Mouse (Mus musculus) midbrain, embryonic 14.5 days (tissue): Measurements from ENCODE around the gene Ndfip2. TPM values are rescaled to one million over a fixed set of nuclear protein-coding genes. Genes with fewer than 3 reads are reported as not detected.
A peak's percentile ranks its signal among the peaks of the same experiment; 100 is the strongest.

Experiments
- ATAC-seq: fragments of 200-750 bp; cut with Nextera tagmentation; 2 replicates; pipeline ENCODE4 v1.8.0; 2017; ENCODE audit warnings: moderate number of reproducible peaks, moderate library complexity; ENCODE audit not compliant: low FRiP score, low TSS enrichment
- DNase-seq: peaks from one replicate; pipeline ENCODE4 v3.0.0-alpha.2; 2015
- H3K27ac ChIP-seq: fragments of 300-500 bp; sonication (generic); replicated peaks from 2 replicates; pipeline ENCODE4 v1.5.1; 2014; ENCODE audit warnings: mild to moderate bottlenecking, low read depth, low read length, moderate library complexity
- H3K27me3 ChIP-seq: fragments of 300-500 bp; sonication (generic); 2 replicates; pipeline ENCODE4 v1.6.1; 2014; ENCODE audit warnings: low read length, control low read depth, mixed read lengths; ENCODE audit not compliant: control insufficient read depth, insufficient read depth
- H3K36me3 ChIP-seq: fragments of 300-500 bp; sonication (generic); 2 replicates; pipeline ENCODE4 v1.6.1; 2014; ENCODE audit warnings: low read length, control low read depth; ENCODE audit not compliant: control insufficient read depth, insufficient read depth
- H3K4me1 ChIP-seq: fragments of 300-500 bp; sonication (generic); 2 replicates; pipeline ENCODE4 v1.6.1; 2014; ENCODE audit warnings: mild to moderate bottlenecking, antibody characterized with exemption, low read length, control low read depth; ENCODE audit not compliant: control insufficient read depth, insufficient read depth
- H3K4me2 ChIP-seq: fragments of 300-500 bp; sonication (generic); 2 replicates; pipeline ENCODE4 v1.6.1; 2014; ENCODE audit warnings: mild to moderate bottlenecking, low read length, moderate library complexity
- H3K4me3 ChIP-seq: fragments of 300-500 bp; sonication (generic); replicated peaks from 2 replicates; pipeline ENCODE4 v1.5.1; 2014; ENCODE audit warnings: low read depth, low read length
- H3K9ac ChIP-seq: fragments of 300-500 bp; sonication (generic); replicated peaks from 2 replicates; pipeline ENCODE4 v1.6.1; 2014; ENCODE audit warnings: mild to moderate bottlenecking, low read length, moderate library complexity
- H3K9me3 ChIP-seq: fragments of 300-500 bp; sonication (generic); 2 replicates; pipeline ENCODE4 v1.6.1; 2016; ENCODE audit warnings: low read length, control low read depth, mixed read lengths; ENCODE audit not compliant: control insufficient read depth
- WGBS: fragments of 180-500 bp; shearing (Covaris S2); extraction: QIAGEN DNeasy Blood & Tissue Kit; methylation state at CpG from one replicate; pipeline ENCODE4 v1.1.7; 2014; 5-methylcytosine and 5-hydroxymethylcytosine counted together
- polyA plus RNA-seq: library from polyadenylated mRNA; unstranded; fragments of >200 nt; fragmentation: Nextera tagmentation; extraction: Ambion mirVana; gene quantifications from 2 replicates; pipeline ENCODE4 v1.2.1, GENCODE M21; 2014

Ndfip2 gene
- polyA plus RNA-seq, 1 experiment from 2014 or later, result 128 TPM

GRCm38 (mm10) chr14:105321712-105322111 is 63.3 kb downstream of the Ndfip2 start:
- Histone ChIP-seq H3K27ac (no peak overlapping the region), H3K9me3 (no peaks in the 10 kb centered on the region), H3K4me1 (no peaks in the 10 kb centered on the region), H3K36me3 (0 out of 2 replicates have a peak, but pooled peaks cover 3% of the 10 kb centered on the region), H3K9ac (no peak overlapping the region), H3K4me2 (no peak overlapping the region), H3K4me3 (no peak overlapping the region), H3K27me3 (no peaks in the 10 kb centered on the region)
- no peak for ATAC-seq
- no peak for DNase-seq
- WGBS, result 88% methylated on average over 3 of the region's 3 CpGs

GRCm38 (mm10) chr14:105322829-105323228 is 64.5 kb downstream of the Ndfip2 start:
- Histone ChIP-seq H3K9ac (no peak overlapping the region), H3K27me3 (no peaks in the 10 kb centered on the region), H3K4me2 (no peak overlapping the region), H3K9me3 (no peaks in the 10 kb centered on the region), H3K4me3 (no peak overlapping the region), H3K27ac (no peak overlapping the region), H3K4me1 (no peaks in the 10 kb centered on the region), H3K36me3 (0 out of 2 replicates have a peak, but pooled peaks cover 3% of the 10 kb centered on the region)
- DNase-seq (no peak), ATAC-seq (no peak)
- WGBS, result 73% methylated on average over 5 of the region's 5 CpGs

- Histone ChIP-seq H3K9me3 (no peaks in the 10 kb centered on the region), H3K27me3 (no peaks in the 10 kb centered on the region), H3K4me1 (0 out of 2 replicates have a peak, but pooled peaks cover 5% of the 10 kb centered on the region), H3K4me2 (no peak overlapping the region), H3K36me3 (0 out of 2 replicates have a peak, but pooled peaks cover under 1% of the 10 kb centered on the region), H3K9ac (no peak overlapping the region), H3K4me3 (no peak overlapping the region), H3K27ac (no peak overlapping the region)
- no peak for ATAC-seq
- DNase-seq, result no peak
- 87% methylated on average over 9 of the region's 9 CpGs for WGBS
These were observed 65.1 kb downstream of the Ndfip2 start for GRCm38 (mm10) chr14:105323448-105323847.

GRCm38 (mm10) chr14:105328397-105329302 is 70.3 kb downstream of the Ndfip2 start:
- ATAC-seq, result peak; percentile 76
- Histone ChIP-seq H3K4me1 (peaks cover 13% of the 10 kb centered on the region), H3K27ac (peak overlapping the region; percentile 63), H3K4me2 (peak overlapping the region; percentile 51), H3K4me3 (peak overlapping the region; percentile 13; the same call in 1 of the 2 replicates), H3K9ac (peak overlapping the region; percentile 29; the same call in 1 of the 2 replicates), H3K27me3 (no peaks in the 10 kb centered on the region), H3K36me3 (no peaks in the 10 kb centered on the region), H3K9me3 (no peaks in the 10 kb centered on the region)
- 18% methylated on average over 13 of the region's 13 CpGs for WGBS
- peak; percentile 79 for DNase-seq

GRCm38 (mm10) chr14:105333475-105334094 is 75.2 kb downstream of the Ndfip2 start:
- ATAC-seq, result peak; percentile 41
- DNase-seq, result peak; percentile 80
- no peaks in the 10 kb centered on the region for H3K36me3 ChIP-seq
- peak overlapping the region; percentile 48 for H3K4me2 ChIP-seq
- peaks cover 7% of the 10 kb centered on the region for H3K4me1 ChIP-seq
- H3K4me3 ChIP-seq, result peak overlapping the region; percentile 32
- no peaks in the 10 kb centered on the region for H3K9me3 ChIP-seq
- 25% methylated on average over 16 of the region's 16 CpGs for WGBS
- H3K27ac ChIP-seq, result peak overlapping the region; percentile 43
- no peaks in the 10 kb centered on the region for H3K27me3 ChIP-seq
- peak overlapping the region; percentile 50 for H3K9ac ChIP-seq

DNA sequence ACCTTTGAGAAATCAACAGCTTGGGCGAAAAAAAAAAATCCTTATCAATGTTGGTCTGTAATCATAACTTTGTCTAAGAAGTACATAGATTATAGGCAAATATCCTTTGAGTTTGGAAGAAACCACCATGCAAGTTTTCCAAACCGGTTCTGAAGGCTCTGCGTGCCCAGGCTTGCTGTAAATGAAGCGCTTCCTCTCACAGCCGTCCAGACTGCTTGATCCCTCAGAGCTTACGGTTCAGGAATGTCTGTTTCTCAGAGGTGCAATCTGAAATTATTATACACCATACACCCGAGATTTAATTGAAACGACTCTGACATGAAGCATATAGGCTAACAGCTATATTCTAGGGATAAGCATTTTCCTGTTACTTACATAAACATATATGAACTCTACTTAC is 83.4 kb downstream of the Ndfip2 start:
- Histone ChIP-seq H3K9ac (no peak overlapping the region), H3K36me3 (no peaks in the 10 kb centered on the region), H3K4me2 (no peak overlapping the region), H3K27ac (no peak overlapping the region), H3K27me3 (no peaks in the 10 kb centered on the region), H3K9me3 (no peaks in the 10 kb centered on the region), H3K4me1 (no peaks in the 10 kb centered on the region), H3K4me3 (no peak overlapping the region)
- no peak for DNase-seq
- 82% methylated on average over 8 of the region's 8 CpGs for whole genome bisulfite sequencing
- ATAC-seq, result no peak

DNA sequence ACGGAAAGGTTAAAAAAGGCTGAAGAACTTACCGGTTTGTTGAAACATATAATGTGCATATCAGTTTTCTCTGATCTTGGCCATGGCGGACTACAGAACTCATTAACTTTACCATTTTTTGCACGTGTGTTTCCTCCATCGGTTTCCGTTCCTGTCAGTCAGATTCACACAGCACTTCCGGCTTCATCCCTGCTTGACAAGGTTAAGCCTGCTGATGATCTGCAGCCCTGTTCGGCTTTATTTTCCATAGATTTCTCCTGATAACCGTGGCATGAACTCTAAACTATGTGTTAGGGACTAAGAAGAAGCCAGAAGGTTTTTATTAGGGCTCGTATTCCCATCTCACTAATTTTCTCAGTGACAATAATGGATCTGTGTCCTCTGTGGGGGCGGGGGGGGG is 95.7 kb downstream of the Ndfip2 start:
- no peaks in the 10 kb centered on the region for H3K4me1 ChIP-seq
- DNase-seq, result no peak
- H3K4me2 ChIP-seq, result no peak overlapping the region
- H3K9ac ChIP-seq, result no peak overlapping the region
- H3K36me3 ChIP-seq, result no peaks in the 10 kb centered on the region
- ATAC-seq, result no peak
- no peak overlapping the region for H3K4me3 ChIP-seq
- WGBS, result 66% methylated on average over 11 of the region's 11 CpGs
- H3K9me3 ChIP-seq, result no peaks in the 10 kb centered on the region
- H3K27ac ChIP-seq, result no peak overlapping the region
- H3K27me3 ChIP-seq, result no peaks in the 10 kb centered on the region
